Mouse (Mus musculus) C2C12 (cell line): ENCODE data around the gene Grid2. TPM values are rescaled to one million over a fixed set of nuclear protein-coding genes. Genes with fewer than 3 reads are reported as not detected.

Experiments
- H3K27me3 ChIP-seq: one replicate; pipeline ENCODE4 v1.6.1; 2011; ENCODE audit not compliant: control insufficient read depth, insufficient read depth, insufficient read length
- H3K36me3 ChIP-seq: one replicate; pipeline ENCODE4 v1.6.1; 2011; ENCODE audit not compliant: control insufficient read depth, insufficient read depth
- H3K4me3 ChIP-seq: one replicate; pipeline ENCODE4 v1.5.1; 2011; ENCODE audit warnings: mild to moderate bottlenecking, control low read depth; ENCODE audit not compliant: poor library complexity, insufficient read depth, severe bottlenecking
- H3K79me2 ChIP-seq: one replicate; pipeline ENCODE4 v1.6.1; 2011; ENCODE audit not compliant: control insufficient read depth, insufficient read depth
- H3K79me3 ChIP-seq: one replicate; pipeline ENCODE4 v1.6.1; 2011; ENCODE audit warnings: low read depth, control low read depth
- H3ac ChIP-seq: one replicate; pipeline ENCODE3; 2011; ENCODE audit warnings: low read depth; ENCODE audit not compliant: control insufficient read depth, insufficient read length
- CEBPB ChIP-seq: IDR thresholded peaks from one replicate; pipeline ENCODE4 v1.6.1; 2011; ENCODE audit warnings: low read depth, mild to moderate bottlenecking, control low read depth, moderate library complexity
- CTCF ChIP-seq: IDR thresholded peaks from one replicate; pipeline ENCODE4 v1.5.1; 2011; ENCODE audit not compliant: control insufficient read depth, insufficient read depth, insufficient read length
- FOSL1 ChIP-seq: IDR thresholded peaks from one replicate; pipeline ENCODE4 v1.8.0; 2011; ENCODE audit warnings: mild to moderate bottlenecking, low read length; ENCODE audit not compliant: poor library complexity, insufficient read depth, severe bottlenecking
- MAX ChIP-seq: IDR thresholded peaks from one replicate; pipeline ENCODE4 v1.6.1; 2011; ENCODE audit warnings: mild to moderate bottlenecking, control low read depth
- MYOD1 ChIP-seq: IDR thresholded peaks from one replicate; pipeline ENCODE4 v1.6.1; 2011; ENCODE audit warnings: low read depth; ENCODE audit not compliant: control insufficient read depth, insufficient read length
- MYOG ChIP-seq: IDR thresholded peaks from one replicate; pipeline ENCODE4 v1.6.1; 2011; ENCODE audit not compliant: control insufficient read depth, insufficient read length; ENCODE audit errors: extremely low read depth
- USF1 ChIP-seq: IDR thresholded peaks from one replicate; pipeline ENCODE4 v1.6.1; 2011; ENCODE audit warnings: low read depth, mild to moderate bottlenecking, control low read depth, moderate library complexity
- polyA plus RNA-seq: library from polyadenylated mRNA; unstranded; fragments of >200 nt; fragmentation: generic; extraction: Trizol; gene quantifications from one replicate; pipeline ENCODE4 v1.2.1, GENCODE M21; 2012; ENCODE audit warnings: missing spikeins

The Grid2 gene
- polyA plus RNA-seq, 1 experiment = not detected

- no peaks in the 10 kb centered on the region for H3K27me3 ChIP-seq
- no peaks in the 10 kb centered on the region for H3K36me3 ChIP-seq
- no peaks in the 10 kb centered on the region for H3K79me3 ChIP-seq
- no peak overlapping the region for H3ac ChIP-seq
- H3K4me3 ChIP-seq = no peak overlapping the region
- TF ChIP-seq USF1 = no peak
- no peak for TF ChIP-seq CEBPB
- no peak for TF ChIP-seq CTCF
- TF ChIP-seq MAX = no peak
- TF ChIP-seq MYOD1 = no peak
- TF ChIP-seq MYOG = no peak
- no peak for TF ChIP-seq FOSL1
- no peaks in the 10 kb centered on the region for H3K79me2 ChIP-seq
Measured at GRCm38 (mm10) chr6:64046732-64047131, 791.1 kb downstream of the Grid2 start.

GRCm38 (mm10) chr6:64047950-64048349 lies 792.3 kb downstream of the Grid2 start:
- Histone ChIP-seq H3K4me3 (no peak overlapping the region), H3K79me3 (no peaks in the 10 kb centered on the region), H3ac (no peak overlapping the region), H3K27me3 (no peaks in the 10 kb centered on the region), H3K79me2 (no peaks in the 10 kb centered on the region), H3K36me3 (no peaks in the 10 kb centered on the region)
- TF ChIP-seq MYOD1 = no peak
- no peak for TF ChIP-seq USF1
- TF ChIP-seq CTCF = no peak
- no peak for TF ChIP-seq CEBPB
- TF ChIP-seq FOSL1 = no peak
- no peak for TF ChIP-seq MYOG
- no peak for TF ChIP-seq MAX

- Histone ChIP-seq H3K36me3 (no peaks in the 10 kb centered on the region), H3K79me2 (no peaks in the 10 kb centered on the region), H3ac (no peak overlapping the region), H3K27me3 (no peaks in the 10 kb centered on the region), H3K4me3 (no peak overlapping the region), H3K79me3 (no peaks in the 10 kb centered on the region)
- no peak for TF ChIP-seq CTCF
- no peak for TF ChIP-seq FOSL1
- no peak for TF ChIP-seq MYOD1
- no peak for TF ChIP-seq MYOG
- no peak for TF ChIP-seq MAX
- no peak for TF ChIP-seq USF1
- no peak for TF ChIP-seq CEBPB
Measured at GRCm38 (mm10) chr6:64063858-64064257, 808.2 kb downstream of the Grid2 start.

- no peak overlapping the region for H3ac ChIP-seq
- no peak for TF ChIP-seq MYOD1
- TF ChIP-seq MYOG = no peak
- no peak for TF ChIP-seq MAX
- TF ChIP-seq USF1 = no peak
- no peak for TF ChIP-seq CEBPB
- no peak for TF ChIP-seq CTCF
- no peak for TF ChIP-seq FOSL1
- H3K79me3 ChIP-seq = no peaks in the 10 kb centered on the region
- no peak overlapping the region for H3K4me3 ChIP-seq
- no peaks in the 10 kb centered on the region for H3K27me3 ChIP-seq
- H3K36me3 ChIP-seq = no peaks in the 10 kb centered on the region
- H3K79me2 ChIP-seq = no peaks in the 10 kb centered on the region
Measured at GRCm38 (mm10) chr6:64064704-64065103, 809.0 kb downstream of the Grid2 start.

GRCm38 (mm10) chr6:64073406-64073805 lies 817.7 kb downstream of the Grid2 start:
- Histone ChIP-seq H3K79me2 (no peaks in the 10 kb centered on the region), H3K4me3 (no peak overlapping the region), H3K79me3 (no peaks in the 10 kb centered on the region), H3K27me3 (no peaks in the 10 kb centered on the region), H3ac (no peak overlapping the region), H3K36me3 (no peaks in the 10 kb centered on the region)
- no peak for TF ChIP-seq MYOD1
- no peak for TF ChIP-seq USF1
- TF ChIP-seq CEBPB = no peak
- TF ChIP-seq MYOG = no peak
- TF ChIP-seq CTCF = no peak
- TF ChIP-seq MAX = no peak
- no peak for TF ChIP-seq FOSL1

- Histone ChIP-seq H3K79me3 (no peaks in the 10 kb centered on the region), H3K79me2 (no peaks in the 10 kb centered on the region), H3K27me3 (no peaks in the 10 kb centered on the region), H3K36me3 (no peaks in the 10 kb centered on the region), H3K4me3 (no peak overlapping the region), H3ac (no peak overlapping the region)
- TF ChIP-seq FOSL1 (no peak), MAX (no peak), CEBPB (no peak), MYOD1 (no peak), USF1 (no peak), MYOG (no peak)
Measured at GRCm38 (mm10) chr6:64077911-64078310, 822.2 kb downstream of the Grid2 start.
